Comparison of ENCODE assay signal across 9 mouse cellular contexts in genomic region chr13:52275675-52276074, GRCm38 (mm10).
DNase-seq lines count a peak whose midpoint lies in the region; ATAC-seq and TF ChIP-seq lines count a peak whose summit lies in the region.
"Had no signal": no experiment of that assay in that cellular context is flagged by ENCODE, and none has a peak within 500 bp of the region (broad histone marks: within the 10 kb centered on the region; RNA-seq: fewer than 3 reads in every experiment).

No protein-coding gene starts in this region.

- TF ChIP-seq CTCF in forebrain, postnatal 0 days (IDR thresholded peaks at IDR 0.05; ENCODE audit: low read depth): peak; percentile 88
- peak; percentile 79 for TF ChIP-seq CTCF in liver, postnatal 0 days (IDR thresholded peaks at IDR 0.05; ENCODE audit: low read depth)

- peak overlapping the region; percentile 31; the same call in 1 of the 2 replicates for H3K4me2 ChIP-seq in forebrain, postnatal 0 days (ENCODE audit: low read depth)
- H3K4me2 ChIP-seq in liver, postnatal 0 days (ENCODE audit: low read depth, low read length): no peak overlapping the region
- H3K4me2 ChIP-seq in neural tube, embryonic 13.5 days: peak overlapping the region; percentile 41

- DNase-seq in urinary bladder, postnatal 14 days (ENCODE audit: low spot score): peak; percentile 39
- no peak for DNase-seq in urinary bladder, postnatal 10 days (ENCODE audit: low spot score)
- peak; percentile 70 to 75 for DNase-seq in cerebellum, adult 18-20 months
- DNase-seq in forebrain, postnatal 0 days: peak; percentile 84
- peak; percentile 32 for DNase-seq in kidney, adult 9 months
- peak; percentile 52 for DNase-seq in liver, postnatal 0 days
- DNase-seq in thymus, postnatal 14 days: peak; percentile 76

- peak; percentile 79 for ATAC-seq in forebrain, postnatal 0 days
- ATAC-seq in liver, postnatal 0 days: no peak
- ATAC-seq in neural tube, embryonic 13.5 days (ENCODE audit: low read depth): peak; percentile 84

- no peak overlapping the region for H3K4me3 ChIP-seq in forebrain, postnatal 0 days (ENCODE audit: low read depth, low read length)
- H3K4me3 ChIP-seq in liver, postnatal 0 days (ENCODE audit: low read depth, low read length): no peak overlapping the region
- no peak overlapping the region for H3K4me3 ChIP-seq in neural tube, embryonic 13.5 days
- H3K4me3 ChIP-seq: erythroblast, embryonic 14.5 days had no signal

- H3K27me3 ChIP-seq in forebrain, postnatal 0 days (ENCODE audit: insufficient read depth, low read length): no peaks in the 10 kb centered on the region
- no peaks in the 10 kb centered on the region for H3K27me3 ChIP-seq in liver, postnatal 0 days (ENCODE audit: insufficient read depth, low read length)
- H3K27me3 ChIP-seq in neural tube, embryonic 13.5 days: peaks cover 10% of the 10 kb centered on the region; the same call in 1 of the 2 replicates

- H3K4me1 ChIP-seq in forebrain, postnatal 0 days (ENCODE audit: insufficient read depth): no peaks in the 10 kb centered on the region
- H3K4me1 ChIP-seq in liver, postnatal 0 days (ENCODE audit: insufficient read depth): no peaks in the 10 kb centered on the region; the same call in 1 of the 2 replicates
- peaks cover 4% of the 10 kb centered on the region; the same call in 1 of the 2 replicates for H3K4me1 ChIP-seq in neural tube, embryonic 13.5 days (replicated peaks)

- no peak overlapping the region for H3K27ac ChIP-seq in forebrain, postnatal 0 days (ENCODE audit: low read depth, low read length)
- no peak overlapping the region for H3K27ac ChIP-seq in liver, postnatal 0 days (ENCODE audit: low read depth)
- no peak overlapping the region for H3K27ac ChIP-seq in neural tube, embryonic 13.5 days (replicated peaks)

- no peak overlapping the region for H3K9ac ChIP-seq in forebrain, postnatal 0 days
- no peak overlapping the region for H3K9ac ChIP-seq in liver, postnatal 0 days (replicated peaks)
- H3K9ac ChIP-seq in neural tube, embryonic 13.5 days: no peak overlapping the region

- WGBS in forebrain, postnatal 0 days: 13% methylated on average over 8 of the region's 8 CpGs
- 5% methylated on average over 8 of the region's 8 CpGs for WGBS in liver, postnatal 0 days (ENCODE audit: insufficient replicate concordance)
- WGBS in neural tube, embryonic 13.5 days: 5% methylated on average over 8 of the region's 8 CpGs

- H3K36me3 ChIP-seq in forebrain, postnatal 0 days (ENCODE audit: insufficient read depth): no peaks in the 10 kb centered on the region
- H3K36me3 ChIP-seq in liver, postnatal 0 days (replicated peaks; ENCODE audit: insufficient read depth, low read length): no peaks in the 10 kb centered on the region
- H3K36me3 ChIP-seq in neural tube, embryonic 13.5 days: no peaks in the 10 kb centered on the region

- TF ChIP-seq EP300 in liver, postnatal 0 days (IDR thresholded peaks at IDR 0.05; ENCODE audit: low read depth): no peak

- H3K9me3 ChIP-seq in forebrain, postnatal 0 days (ENCODE audit: low read length): no peaks in the 10 kb centered on the region
- H3K9me3 ChIP-seq in liver, postnatal 0 days (ENCODE audit: low read length): no peaks in the 10 kb centered on the region
- no peaks in the 10 kb centered on the region; the same call in 1 of the 2 replicates for H3K9me3 ChIP-seq in neural tube, embryonic 13.5 days
